Mouse (Mus musculus) G1E (cell line): ENCODE data around the gene Dse.

ENCODE experiments used
- CTCF ChIP-seq: IDR thresholded peaks from 2 replicates; pipeline ENCODE4 v1.5.1; 2012; ENCODE audit warnings: low read depth, low read length, inconsistent platforms, mixed read lengths
- GATA1 ChIP-seq: IDR thresholded peaks from 2 replicates; pipeline ENCODE4 v1.6.1; 2012; ENCODE audit warnings: borderline replicate concordance, low read length, inconsistent platforms, mixed read lengths
- GATA2 ChIP-seq: IDR thresholded peaks from 2 replicates; pipeline ENCODE4 v1.6.1; 2012; ENCODE audit warnings: low read depth, low read length, inconsistent platforms, borderline replicate concordance

DNA sequence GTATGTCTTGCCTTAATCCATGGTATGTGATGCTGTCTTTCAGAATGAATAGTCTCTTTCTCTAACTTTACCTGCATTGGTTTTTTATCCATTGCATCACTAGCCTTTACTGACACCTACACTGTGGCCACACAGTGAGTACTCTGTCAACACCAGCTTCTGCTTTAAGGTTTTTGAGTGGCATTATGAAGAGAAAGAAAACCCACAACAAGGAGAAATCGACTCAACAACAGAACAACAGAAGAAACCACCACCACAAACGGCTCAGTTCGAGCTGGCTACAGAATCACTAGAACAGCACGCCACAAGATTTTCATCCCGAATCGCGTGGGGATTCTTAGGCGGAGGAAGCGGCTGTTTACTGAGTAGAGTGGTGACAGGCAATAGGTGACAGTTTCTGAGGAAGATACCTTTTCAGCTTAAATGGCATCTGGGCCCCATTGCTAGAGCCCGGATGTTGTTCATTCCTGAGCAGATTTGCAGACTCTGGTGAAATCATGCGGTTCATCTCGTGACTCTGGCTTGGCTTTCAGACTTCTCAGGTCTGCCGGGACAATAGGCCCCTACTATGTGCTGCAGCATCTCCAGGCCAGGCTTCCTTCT is 96.6 kb downstream of the Dse start:
- TF ChIP-seq CTCF (no peak), GATA1 (no peak), GATA2 (no peak)
